Mouse (Mus musculus) liver, postnatal 0 days (tissue): Measurements from ENCODE around the gene 1110032F04Rik.

Experiments used
- CTCF ChIP-seq: sonication (generic); IDR thresholded peaks from 2 replicates; pipeline ENCODE4 v1.5.1; 2016; ENCODE audit warnings: antibody characterized with exemption, low read depth
- EP300 ChIP-seq: IDR thresholded peaks from 2 replicates; pipeline ENCODE4 v1.6.1; 2016; ENCODE audit warnings: antibody characterized with exemption, low read depth, mild to moderate bottlenecking

- TF ChIP-seq CTCF (no peak), EP300 (no peak)
Measured at GRCm38 (mm10) chr3:68870568-68870950, 1.2 kb downstream of the 1110032F04Rik start.
